Mouse (Mus musculus): ENCODE data around the gene Klhl22. TPM values are rescaled to one million over a fixed set of nuclear protein-coding genes. Genes with fewer than 3 reads are reported as not detected.

Gene Klhl22
- total RNA-seq, 2 experiments from 2014 or later, result 13.2 to 20.1 TPM

DNA sequence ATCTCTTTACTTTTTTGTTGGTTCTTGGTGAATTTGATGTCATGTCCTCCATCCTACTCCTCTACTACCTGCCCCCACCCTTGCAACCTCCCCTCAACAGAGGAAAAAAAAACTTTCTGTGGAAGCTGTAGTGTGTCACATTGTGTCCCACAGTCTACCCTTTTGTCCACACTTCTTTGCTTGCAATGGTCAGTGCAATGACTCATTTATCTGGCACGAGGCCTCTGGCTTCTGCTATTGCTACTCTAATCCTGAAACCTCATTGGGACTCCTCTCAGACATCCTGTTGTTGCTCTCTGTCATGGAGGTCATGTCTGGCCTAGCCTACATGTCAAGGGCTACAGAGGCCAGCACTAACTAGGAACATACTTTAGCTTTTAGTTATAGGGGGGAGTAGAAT lies 5.7 kb upstream of the Klhl22 start:
- no peak for ATAC-seq (replicated peaks; ENCODE audit: poor library complexity, severe bottlenecking)

DNA sequence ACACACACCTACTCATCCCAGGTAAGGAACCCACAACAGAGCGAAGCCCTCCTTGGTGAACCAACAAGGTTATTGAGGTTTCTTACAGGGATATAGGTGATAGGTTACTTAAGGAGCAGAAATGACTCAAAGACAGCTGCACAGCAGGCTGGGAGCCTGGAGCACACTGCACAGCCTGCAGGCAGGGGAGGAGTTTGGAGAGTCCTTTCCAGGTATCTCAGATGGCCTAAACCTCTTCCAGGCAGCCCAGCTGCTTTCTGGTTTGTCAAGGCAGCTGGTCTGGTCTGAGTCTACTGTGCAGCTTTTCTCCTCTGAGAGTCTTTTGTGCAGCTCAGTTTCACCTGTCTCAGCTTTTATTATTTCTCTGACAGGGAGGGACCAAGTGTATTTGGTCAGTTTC lies 1.7 kb upstream of the Klhl22 start:
- ATAC-seq (replicated peaks; ENCODE audit: poor library complexity, severe bottlenecking), result no peak

DNA sequence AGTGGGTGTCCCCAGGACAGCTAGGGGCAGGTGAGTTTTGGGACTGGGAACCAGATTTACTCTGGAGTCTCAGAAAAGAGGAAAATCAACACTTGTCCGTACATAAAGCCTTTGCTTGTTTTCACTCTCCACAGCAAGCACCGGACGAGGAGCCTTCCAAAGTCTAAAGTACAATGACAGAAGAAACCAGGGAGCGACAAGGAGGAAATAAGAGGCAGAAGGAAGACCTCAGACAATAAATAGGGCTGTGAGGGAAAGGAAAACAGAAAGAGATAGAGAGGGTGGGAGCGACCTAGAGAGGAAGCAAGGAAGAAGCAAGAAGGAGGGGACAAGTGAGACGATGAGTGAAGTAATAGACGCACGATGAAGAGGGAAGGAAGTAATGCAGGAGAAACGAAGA lies 516 bp upstream of the Klhl22 start:
- ATAC-seq (replicated peaks; ENCODE audit: poor library complexity, severe bottlenecking), result peak; percentile 20

DNA sequence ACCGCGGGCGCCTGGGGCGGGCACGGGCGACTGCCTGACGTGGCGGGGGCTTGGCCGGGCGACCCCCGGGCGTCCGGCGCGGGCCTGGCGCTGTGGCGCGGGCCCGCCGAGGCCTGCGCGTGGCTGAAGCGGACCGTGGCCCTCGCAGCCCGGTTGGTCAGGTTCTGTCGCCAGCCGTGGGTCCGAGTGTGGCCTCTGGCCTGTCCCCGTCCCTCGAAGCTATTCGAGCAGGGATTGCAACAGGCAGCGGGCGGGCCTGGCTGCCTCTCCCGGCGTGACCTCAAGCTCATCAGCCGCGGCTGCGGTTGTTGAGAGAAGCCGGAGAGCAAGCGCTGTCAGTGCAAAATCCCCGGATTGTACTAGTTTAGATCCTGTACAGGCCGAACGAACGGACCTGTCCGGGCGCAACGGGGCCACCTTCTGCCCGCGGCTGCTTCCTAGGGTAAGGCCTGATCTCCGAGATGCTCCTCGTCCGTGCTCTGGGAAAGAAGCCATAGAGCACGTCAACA lies 449 bp downstream of the Klhl22 start:
- ATAC-seq (replicated peaks; ENCODE audit: poor library complexity, severe bottlenecking), result peak; percentile 71

DNA sequence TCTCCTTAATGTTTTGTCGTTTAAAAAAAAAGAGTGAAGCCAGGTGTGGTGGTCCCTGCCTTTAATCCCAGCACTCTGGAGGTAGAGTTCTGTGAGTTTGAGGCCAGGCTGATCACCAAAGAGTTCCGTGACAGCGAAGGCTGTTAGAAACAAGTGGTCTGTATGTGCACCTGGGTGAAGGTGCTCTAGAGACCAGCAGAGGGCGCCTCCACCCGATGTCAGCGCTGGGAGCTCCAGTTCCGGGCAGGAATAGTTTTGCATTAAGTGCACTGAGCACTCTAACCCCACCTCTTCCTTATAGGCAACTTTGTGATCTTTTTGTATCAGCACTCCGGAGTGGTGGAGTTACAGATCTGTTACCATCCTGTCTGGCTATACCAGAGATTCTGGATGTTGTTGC lies 1.2 kb downstream of the Klhl22 start:
- peak; percentile 23; the same call in 1 of the 2 replicates for ATAC-seq (replicated peaks; ENCODE audit: poor library complexity, severe bottlenecking)

DNA sequence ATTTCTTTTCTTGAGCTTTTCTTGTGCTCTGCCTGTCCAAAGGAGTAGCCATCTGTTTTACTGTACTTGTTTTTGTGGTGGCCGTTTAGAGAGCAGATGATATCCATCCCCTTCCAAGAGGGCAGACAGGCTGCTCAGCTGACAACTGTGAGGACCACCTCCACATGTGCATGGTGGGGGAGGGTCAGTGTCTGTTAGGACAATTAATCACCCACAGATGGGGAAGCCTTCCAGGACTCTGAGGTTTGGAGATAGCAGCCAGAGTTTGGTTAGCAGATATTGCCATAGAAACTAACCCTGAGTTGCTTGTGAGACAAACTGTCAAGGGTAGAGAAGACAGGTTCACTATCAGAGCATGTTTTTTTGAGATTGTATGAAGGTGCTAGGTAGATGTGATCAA lies 1.7 kb downstream of the Klhl22 start:
- no peak for ATAC-seq (replicated peaks; ENCODE audit: poor library complexity, severe bottlenecking)

DNA sequence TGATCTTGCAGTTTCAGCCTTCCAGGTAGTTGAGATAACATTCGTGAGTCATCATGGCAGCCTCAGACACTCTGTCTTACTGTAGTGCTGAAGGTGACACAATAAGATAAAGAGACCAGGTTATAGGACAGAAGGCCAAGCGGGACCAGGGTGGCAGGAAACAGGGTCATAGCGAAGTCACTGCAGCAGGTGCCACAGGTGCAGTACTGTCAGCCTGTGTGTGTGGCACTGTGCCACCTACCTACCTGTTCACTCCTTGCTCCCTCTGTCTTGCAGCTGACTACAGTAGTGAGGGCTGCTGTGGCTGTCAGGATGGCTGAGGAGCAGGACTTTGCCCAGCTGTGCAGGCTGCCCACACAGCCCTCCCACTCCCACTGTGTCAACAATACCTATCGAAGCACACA lies 4.7 kb downstream of the Klhl22 start:
- ATAC-seq (replicated peaks; ENCODE audit: poor library complexity, severe bottlenecking), result no peak

DNA sequence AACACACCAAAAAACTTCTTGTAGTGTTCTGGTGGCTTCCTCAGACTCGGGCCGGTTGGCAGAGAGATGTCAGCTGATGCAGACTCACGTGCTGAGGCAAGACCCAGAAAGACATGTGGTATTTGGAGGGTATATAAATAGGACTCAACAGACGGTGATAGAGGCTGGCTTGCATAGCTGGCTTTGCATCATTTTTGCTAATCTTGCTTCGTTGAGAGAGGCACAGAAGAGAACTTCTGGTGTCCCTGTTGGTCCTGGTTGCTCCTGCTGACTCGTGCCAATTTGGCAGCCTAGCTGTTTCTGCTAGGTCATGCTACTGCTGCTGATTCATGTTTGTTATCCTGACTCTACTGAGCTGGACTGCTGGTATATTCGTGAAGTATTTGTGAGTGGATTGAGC lies 9.4 kb downstream of the Klhl22 start:
- no peak for ATAC-seq (replicated peaks; ENCODE audit: poor library complexity, severe bottlenecking)

DNA sequence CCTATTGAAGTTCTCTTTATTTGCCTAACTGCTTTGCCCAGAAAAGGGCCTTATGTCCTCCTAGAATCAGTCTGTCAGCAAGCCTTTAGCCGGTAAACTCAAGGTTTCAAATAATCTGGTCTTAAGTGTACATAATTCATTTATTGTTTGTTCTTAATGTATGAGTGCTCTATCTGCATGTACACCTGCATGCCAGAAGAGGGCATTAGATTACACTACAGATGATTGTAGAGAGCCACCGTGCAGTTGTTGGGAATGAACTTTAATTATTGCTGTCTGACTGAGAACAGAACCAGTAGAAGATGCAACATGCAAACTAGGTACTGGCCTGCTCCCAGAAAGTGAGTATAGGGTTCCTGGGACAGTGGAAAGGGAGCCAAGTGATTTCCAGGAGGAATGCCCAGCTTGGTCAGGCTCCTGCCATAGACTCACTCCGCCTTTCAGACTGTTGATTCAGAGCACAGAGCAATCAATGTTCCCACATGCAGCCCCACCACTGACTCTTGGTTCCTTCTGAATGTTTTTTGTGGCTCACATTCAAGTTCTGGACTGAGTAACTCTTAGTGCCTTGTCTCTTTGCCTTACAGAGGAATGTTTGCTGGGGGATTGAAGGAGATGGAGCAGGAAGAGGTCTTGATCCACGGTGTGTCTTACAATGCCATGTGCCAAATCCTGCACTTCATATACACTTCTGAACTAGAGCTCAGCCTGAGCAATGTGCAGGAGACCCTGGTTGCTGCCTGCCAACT lies 11.9 kb downstream of the Klhl22 start:
- no peak for ATAC-seq (replicated peaks; ENCODE audit: poor library complexity, severe bottlenecking)

DNA sequence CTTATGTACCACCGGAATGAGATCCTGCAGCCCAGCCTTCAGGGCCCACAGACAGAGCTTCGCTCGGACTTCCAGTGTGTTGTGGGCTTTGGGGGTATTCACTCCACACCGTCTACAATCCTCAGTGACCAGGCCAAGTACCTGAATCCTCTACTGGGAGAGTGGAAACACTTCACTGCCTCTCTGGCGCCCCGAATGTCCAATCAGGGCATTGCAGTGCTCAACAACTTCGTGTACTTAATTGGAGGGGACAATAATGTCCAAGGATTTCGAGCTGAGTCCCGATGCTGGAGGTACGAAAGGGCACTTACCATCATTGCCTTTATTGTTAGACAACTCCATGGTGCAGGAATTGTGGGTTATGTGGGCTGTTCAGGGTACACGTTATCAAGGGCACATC lies 17.4 kb downstream of the Klhl22 start:
- ATAC-seq (replicated peaks; ENCODE audit: poor library complexity, severe bottlenecking), result peak; percentile 76

DNA sequence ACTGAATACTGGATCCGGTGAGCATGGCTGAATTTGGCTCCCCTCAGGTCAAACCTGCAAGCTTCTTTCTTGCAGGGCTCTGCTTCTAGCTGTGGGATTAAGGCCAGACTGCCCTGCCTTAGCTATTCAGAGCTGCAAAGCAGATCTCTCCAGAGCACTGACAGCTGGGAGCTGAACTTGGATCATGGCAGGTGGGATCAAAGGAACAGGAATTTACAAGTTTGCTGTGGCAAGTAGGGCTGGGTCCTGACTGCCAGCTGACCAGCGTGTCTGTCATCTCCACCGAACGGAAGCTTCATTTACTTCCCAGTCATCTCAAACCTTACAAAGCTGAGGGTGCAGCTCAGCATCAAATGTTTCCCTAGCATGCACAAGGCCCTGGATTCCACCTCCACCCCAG lies 18.8 kb downstream of the Klhl22 start:
- no peak for ATAC-seq (replicated peaks; ENCODE audit: poor library complexity, severe bottlenecking)

DNA sequence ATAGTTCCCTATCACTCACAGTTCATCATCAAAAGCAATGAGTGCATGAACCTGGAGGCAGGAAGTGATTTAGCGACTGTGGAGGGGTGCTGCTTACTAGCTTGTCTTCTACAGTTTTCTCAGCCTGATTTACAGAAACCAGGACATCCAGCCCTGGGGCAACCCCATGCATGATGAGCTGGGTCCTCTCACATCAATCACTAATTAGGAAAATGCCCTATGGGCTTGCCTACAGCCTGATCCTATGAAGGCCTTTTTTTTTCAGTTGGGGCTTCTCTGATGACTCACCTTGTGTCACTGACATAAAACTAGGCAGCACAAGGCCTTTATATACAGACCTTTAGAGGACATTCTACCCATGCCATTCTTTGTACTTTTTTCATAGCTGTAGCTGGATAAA lies 20.3 kb downstream of the Klhl22 start:
- ATAC-seq (replicated peaks; ENCODE audit: poor library complexity, severe bottlenecking), result no peak

DNA sequence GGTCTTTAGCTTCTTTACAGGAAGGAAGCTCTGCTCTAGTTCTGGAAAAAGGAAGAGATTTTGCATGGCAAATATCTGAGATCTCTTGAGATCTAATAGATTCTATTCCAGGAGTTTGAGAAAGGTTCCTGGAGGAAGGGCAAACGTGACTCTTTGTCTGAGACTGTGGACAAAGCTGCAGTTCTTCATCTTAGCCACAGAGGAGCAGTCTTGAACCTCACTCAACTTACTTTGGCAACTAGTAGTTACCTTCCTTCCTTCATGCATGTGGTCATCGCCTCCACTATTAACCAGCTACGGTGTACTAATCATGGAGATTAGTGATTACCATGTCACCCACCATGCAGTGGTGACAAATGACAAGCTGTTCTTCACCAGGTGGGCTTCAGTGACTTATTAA lies 25.9 kb downstream of the Klhl22 start:
- ATAC-seq (replicated peaks; ENCODE audit: poor library complexity, severe bottlenecking), result no peak

DNA sequence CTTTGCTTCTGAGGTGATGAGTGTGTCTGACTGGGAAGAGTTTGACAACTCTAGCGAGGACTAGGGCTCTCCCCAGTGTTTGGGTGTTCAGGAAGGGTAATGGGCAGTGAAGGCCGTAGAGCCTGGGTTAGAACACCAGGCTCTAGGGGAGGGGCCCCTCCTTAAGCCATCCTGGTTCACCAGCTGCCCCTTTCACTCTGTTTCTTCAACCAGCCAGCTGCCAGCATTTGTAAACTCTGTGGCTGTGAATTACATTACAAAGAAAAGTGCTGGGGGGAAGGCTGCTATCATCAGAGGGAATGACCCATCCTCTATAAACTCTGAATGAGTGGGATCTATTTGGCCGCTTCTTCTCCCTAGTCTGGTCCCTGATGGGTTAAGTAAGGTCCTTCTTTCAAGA lies 33.3 kb downstream of the Klhl22 start:
- ATAC-seq (replicated peaks; ENCODE audit: poor library complexity, severe bottlenecking), result no peak

DNA sequence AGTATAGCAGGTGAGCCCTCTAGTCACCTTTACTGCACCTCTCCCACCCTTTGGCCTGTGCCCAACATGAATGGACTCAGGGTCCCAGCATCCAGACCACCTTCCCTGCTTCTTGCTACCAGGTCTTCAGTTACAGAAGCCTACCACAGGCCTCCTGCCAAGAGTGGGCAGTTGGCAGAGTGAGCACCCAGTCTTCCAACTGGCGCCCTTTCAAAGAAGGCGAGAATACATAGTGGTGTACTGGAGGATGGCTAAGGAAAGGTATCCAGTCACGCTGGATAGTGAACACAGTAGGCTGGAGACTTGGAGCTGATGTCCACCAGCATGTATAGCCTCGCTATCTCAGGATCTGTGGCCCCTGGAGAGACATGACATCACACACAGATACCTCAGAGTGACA lies 34.6 kb downstream of the Klhl22 start:
- no peak for ATAC-seq (replicated peaks; ENCODE audit: poor library complexity, severe bottlenecking)

DNA sequence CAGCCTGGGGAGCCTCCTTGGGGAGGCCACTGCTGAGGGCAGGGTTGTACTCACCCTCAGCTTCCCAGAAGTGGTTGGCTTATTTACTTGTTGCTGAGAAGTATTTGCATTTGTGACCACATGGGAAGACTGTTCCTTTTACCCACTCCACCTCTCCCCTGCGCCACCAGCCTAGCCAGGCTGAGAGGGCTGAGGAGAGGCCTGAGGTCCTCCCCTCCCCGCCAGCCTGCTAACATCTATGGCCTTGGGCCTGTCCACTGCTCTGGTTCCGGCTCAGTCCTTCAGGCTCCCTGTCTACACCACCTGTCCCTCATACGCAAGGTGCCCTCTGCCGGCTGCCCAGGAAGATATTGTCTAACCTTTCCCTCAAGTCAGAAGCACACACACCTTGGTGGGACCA lies 36.2 kb downstream of the Klhl22 start:
- ATAC-seq (replicated peaks; ENCODE audit: poor library complexity, severe bottlenecking), result no peak

DNA sequence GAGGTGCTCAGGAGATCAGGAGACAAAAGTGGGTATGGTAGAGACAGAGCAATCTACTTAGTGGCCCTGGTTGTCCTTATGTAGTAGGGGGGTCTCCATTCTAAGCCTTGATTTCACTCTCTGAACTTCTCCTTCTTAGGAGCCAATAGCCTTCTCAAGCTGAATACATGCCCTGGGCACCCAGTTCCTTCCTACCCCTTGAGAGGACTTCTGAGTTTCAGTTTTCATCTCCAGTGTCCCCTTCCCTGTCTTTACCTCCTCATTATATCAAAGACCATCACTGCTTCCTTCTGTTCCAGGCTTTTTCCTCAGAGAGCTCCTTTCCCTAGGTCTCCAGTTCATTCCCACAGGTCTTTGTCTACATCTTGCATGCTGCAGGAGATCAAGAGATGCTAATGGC lies 37.1 kb downstream of the Klhl22 start:
- ATAC-seq (replicated peaks; ENCODE audit: poor library complexity, severe bottlenecking), result peak; percentile 52; the same call in 1 of the 2 replicates

DNA sequence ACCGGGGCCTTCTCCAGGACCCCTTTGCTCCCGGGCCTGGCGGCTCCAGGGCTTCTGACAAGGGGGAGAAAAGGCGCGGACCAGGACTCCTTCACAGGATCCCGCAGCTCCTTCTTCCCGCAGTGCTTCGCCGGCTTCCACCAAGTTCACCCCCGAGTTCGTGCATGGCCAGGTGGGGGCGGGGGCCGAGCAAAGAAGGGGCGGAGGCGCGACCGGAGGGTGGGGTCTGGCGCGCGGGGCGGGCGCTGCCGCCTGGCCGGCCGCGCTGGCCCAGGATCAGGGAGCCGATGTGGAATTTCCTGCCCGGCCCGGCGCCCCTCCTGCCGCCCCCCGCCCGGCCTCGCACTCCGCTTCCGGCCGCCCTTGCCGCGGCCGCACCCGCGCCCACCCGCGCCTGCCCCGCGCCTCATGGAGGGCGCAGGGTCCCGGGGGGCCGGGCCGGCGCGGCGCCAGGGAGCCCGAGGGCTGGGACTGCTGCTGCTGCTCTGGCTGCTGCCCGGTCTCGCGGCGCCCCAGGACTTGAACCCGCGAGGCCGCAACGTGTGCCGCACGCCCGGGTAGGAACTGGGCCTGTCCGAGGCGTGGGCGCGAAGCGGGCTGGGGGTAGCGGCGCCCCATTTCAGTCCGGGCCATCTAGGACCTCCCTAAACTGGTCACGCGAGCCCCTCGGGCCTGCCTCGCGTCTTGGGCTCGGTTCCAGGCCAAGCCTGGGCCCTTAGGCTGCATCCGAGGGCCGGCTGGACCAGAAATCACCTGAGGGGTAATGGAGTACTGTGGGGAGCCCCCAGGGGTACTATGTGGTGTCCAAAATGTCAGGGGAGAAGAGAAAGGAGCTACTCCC lies 37.8 kb downstream of the Klhl22 start, which contains the start of gene Scarf2:
TSS of gene Scarf2 (plus strand) at position 312 of the 841 bp plus-strand sequence.
- 0 out of 2 replicates have a peak, but pooled peaks have one; percentile 9 for ATAC-seq (replicated peaks; ENCODE audit: poor library complexity, severe bottlenecking)

DNA sequence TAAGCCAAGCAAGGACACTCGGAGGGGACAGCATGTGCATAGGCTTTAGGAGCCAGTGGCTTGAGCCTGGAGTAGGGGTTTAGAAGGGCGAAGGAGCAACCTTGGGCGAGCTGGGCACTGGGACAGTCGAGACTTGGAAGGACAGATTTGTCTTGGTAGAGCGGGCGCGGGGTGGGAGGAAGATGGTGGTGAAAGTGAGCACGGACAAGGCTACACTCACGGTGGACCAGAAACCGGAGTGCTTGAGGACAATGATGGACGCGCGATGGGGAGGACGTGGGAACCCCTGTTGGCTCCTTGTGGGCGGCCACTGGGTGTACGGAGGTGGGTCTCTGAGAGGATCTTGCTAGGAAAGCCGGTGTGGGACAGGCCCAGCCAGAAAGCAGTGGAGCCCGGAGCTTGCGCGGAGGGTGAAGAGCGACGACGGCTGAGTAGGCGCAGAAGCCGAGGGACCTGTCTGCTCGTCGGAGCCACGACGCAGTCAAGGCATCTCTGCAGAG lies 38.4 kb downstream of the Klhl22 start:
- no peak for ATAC-seq (replicated peaks; ENCODE audit: poor library complexity, severe bottlenecking)

DNA sequence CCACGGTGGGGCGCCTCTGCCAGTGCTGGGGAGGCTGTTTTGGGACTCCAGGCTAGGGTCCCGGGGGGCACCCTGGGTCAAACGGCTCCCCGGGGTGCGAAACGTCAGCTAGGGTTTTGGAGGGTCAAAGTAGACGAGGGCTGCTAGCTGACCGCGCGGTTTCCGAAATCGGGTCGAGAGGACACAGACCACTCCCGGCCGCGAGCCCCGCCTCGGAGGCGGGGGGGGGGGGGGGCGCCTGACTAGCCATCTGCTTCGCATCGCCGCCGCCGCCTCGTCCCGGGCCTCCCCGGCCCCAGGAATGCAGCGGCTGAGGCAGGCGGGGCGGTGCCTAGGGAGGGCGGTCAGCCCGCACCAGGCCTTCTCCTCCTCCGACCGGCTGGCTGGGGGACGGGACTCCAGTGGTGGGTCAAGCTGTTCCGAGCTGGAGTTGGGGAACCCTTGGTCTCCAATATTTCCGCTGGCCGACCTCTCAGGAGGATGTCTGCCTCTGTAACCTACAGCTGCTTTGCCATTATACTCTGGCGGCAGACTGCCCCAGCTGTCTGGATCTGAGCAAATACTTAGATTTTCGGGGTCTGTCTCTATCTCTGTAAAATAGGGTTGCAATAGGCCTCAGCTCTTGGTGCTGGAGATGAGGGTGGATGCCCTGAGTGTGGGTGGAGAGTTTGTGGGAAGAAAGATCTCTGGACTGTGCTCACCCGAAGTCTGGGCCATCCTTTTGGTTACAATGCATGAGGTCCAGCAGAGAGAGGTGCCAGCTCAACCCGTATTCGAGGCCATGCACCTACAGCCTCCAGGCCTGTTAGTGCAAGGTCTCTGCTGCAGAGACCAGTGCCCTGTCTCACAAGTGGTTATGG lies 39.1 kb downstream of the Klhl22 start:
- ATAC-seq (replicated peaks; ENCODE audit: poor library complexity, severe bottlenecking), result no peak

Data from granulocyte monocyte progenitor cell, adult 5-6 weeks (primary cell).